Mouse (Mus musculus): ENCODE measurements around the gene Simc1. TPM values are rescaled to one million over a fixed set of nuclear protein-coding genes. Genes with fewer than 3 reads are reported as not detected.

Simc1 gene
- polyA plus RNA-seq, 1 experiment, result 12.4 TPM

DNA sequence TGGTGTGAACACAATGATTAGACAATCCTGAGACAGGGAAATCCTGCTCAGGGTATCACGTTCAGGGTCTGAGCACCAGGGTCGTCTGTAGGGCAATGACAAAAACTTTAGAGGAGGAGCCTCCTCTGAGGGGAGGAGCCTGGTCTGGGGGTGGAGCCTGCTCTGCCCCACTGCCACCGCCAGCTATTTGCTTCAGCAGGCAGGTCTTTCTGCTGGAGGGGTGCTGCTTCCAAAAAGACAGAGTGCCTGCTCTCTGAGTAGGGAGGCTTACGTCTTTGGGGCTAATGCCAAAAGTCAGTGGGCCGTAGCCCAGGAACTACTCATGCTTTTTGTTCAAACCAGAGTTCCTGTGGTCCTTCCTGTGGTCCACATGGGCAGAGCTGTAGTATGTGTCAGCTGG is 64.8 kb downstream of the Simc1 start:
- DNase-seq, result no peak
- Histone ChIP-seq H3K27ac (ENCODE audit: control insufficient read depth, insufficient read depth, low read length) (no peak overlapping the region), H3K36me3 (ENCODE audit: control insufficient read depth, insufficient read depth, low read length) (no peaks in the 10 kb centered on the region), H3K4me3 (ENCODE audit: control insufficient read depth, insufficient read depth, low read length) (no peak overlapping the region), H3K4me1 (replicated peaks; ENCODE audit: control insufficient read depth, insufficient read depth, low read length) (peaks cover 12% of the 10 kb centered on the region), H3K27me3 (ENCODE audit: control insufficient read depth, insufficient read depth, low read length) (no peaks in the 10 kb centered on the region)
- 69% methylated on average over 5 of the region's 5 CpGs for WGBS
- TF ChIP-seq CTCF (IDR thresholded peaks at IDR 0.05; ENCODE audit: borderline replicate concordance, control insufficient read depth, extremely low read depth, insufficient read depth, low read length, poor library complexity), result no peak
- no peak for TF ChIP-seq POLR2A (IDR thresholded peaks at IDR 0.05; ENCODE audit: control insufficient read depth, extremely low read depth, insufficient read depth, low read length, poor library complexity)

DNA sequence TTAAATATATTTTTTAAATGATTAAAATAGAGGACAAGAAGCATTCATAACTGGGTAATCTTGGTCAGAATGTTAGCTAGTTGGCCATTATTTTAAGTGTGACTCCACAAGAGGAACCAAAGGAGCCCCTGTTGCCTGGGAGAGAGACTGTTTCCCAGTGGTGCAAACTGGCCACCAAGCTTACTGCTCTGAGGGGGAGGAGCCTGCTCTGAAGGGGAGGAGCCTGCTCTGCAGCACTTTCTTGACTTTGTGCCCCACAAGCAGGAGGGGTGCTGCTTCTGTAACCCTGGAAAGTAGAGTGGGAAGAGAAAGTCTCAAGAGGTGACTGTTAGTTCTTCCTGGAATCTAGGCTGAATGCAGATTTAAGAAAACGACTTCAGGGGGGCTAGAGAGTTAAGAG is 65.7 kb downstream of the Simc1 start:
- Histone ChIP-seq H3K36me3 (ENCODE audit: control insufficient read depth, insufficient read depth, low read length) (no peaks in the 10 kb centered on the region), H3K4me3 (ENCODE audit: control insufficient read depth, insufficient read depth, low read length) (no peak overlapping the region), H3K27me3 (ENCODE audit: control insufficient read depth, insufficient read depth, low read length) (no peaks in the 10 kb centered on the region), H3K27ac (ENCODE audit: control insufficient read depth, insufficient read depth, low read length) (no peak overlapping the region), H3K4me1 (replicated peaks; ENCODE audit: control insufficient read depth, insufficient read depth, low read length) (peaks cover 11% of the 10 kb centered on the region)
- WGBS, result 61% methylated on average over 1 of the region's 1 CpGs
- DNase-seq, result no peak
- TF ChIP-seq POLR2A (IDR thresholded peaks at IDR 0.05; ENCODE audit: control insufficient read depth, extremely low read depth, insufficient read depth, low read length, poor library complexity) (no peak), CTCF (IDR thresholded peaks at IDR 0.05; ENCODE audit: borderline replicate concordance, control insufficient read depth, extremely low read depth, insufficient read depth, low read length, poor library complexity) (no peak)

DNA sequence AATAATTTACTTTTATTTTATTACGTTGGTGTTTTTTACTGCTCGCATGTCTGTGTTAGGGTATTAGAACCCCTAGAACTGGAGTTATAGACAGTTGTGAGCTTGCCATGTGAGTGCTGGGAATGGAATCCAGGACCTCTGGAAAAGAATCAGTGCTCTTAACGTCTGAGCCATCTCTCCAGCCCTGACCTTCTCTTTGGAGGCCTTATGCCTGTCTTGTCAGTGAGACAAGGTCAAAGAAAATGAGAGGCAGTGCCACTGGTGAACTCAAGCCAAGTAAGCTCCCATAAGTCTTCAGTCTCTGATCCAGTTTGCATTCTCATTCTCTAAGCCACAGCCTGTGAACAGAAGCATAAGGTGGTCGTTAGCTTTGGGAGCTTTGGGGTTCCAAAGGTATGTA is 67.2 kb downstream of the Simc1 start:
- no peak for DNase-seq
- 87% methylated on average over 4 of the region's 4 CpGs for WGBS
- Histone ChIP-seq H3K36me3 (ENCODE audit: control insufficient read depth, insufficient read depth, low read length) (no peaks in the 10 kb centered on the region), H3K27me3 (ENCODE audit: control insufficient read depth, insufficient read depth, low read length) (no peaks in the 10 kb centered on the region), H3K27ac (ENCODE audit: control insufficient read depth, insufficient read depth, low read length) (no peak overlapping the region), H3K4me1 (replicated peaks; ENCODE audit: control insufficient read depth, insufficient read depth, low read length) (peaks cover 10% of the 10 kb centered on the region), H3K4me3 (ENCODE audit: control insufficient read depth, insufficient read depth, low read length) (no peak overlapping the region)
- no peak for TF ChIP-seq CTCF (IDR thresholded peaks at IDR 0.05; ENCODE audit: borderline replicate concordance, control insufficient read depth, extremely low read depth, insufficient read depth, low read length, poor library complexity)
- TF ChIP-seq POLR2A (IDR thresholded peaks at IDR 0.05; ENCODE audit: control insufficient read depth, extremely low read depth, insufficient read depth, low read length, poor library complexity), result no peak

DNA sequence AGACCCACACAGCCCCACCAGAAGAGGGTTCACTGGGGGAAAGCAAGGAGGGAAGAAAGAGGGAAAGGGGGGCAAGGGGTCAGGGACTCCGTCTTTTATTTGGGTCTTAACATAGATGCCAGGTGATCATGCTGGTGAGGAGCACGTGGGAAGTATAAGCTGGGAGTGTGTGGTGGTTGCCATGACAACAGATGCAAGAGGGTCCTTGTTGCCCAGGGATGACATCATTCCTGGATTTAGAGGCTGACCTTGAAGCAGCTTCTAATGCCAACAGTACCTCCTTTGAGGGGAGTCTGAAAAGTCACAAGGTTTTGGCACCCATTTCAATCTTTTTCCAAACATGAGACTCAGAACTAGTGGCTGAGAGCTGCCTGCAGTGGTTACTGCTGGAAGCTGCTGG is 68.1 kb downstream of the Simc1 start:
- 69% methylated on average over 2 of the region's 2 CpGs for WGBS
- Histone ChIP-seq H3K27me3 (ENCODE audit: control insufficient read depth, insufficient read depth, low read length) (no peaks in the 10 kb centered on the region), H3K27ac (ENCODE audit: control insufficient read depth, insufficient read depth, low read length) (no peak overlapping the region), H3K36me3 (ENCODE audit: control insufficient read depth, insufficient read depth, low read length) (no peaks in the 10 kb centered on the region), H3K4me3 (ENCODE audit: control insufficient read depth, insufficient read depth, low read length) (no peak overlapping the region), H3K4me1 (replicated peaks; ENCODE audit: control insufficient read depth, insufficient read depth, low read length) (peaks cover 7% of the 10 kb centered on the region)
- DNase-seq, result no peak
- TF ChIP-seq POLR2A (IDR thresholded peaks at IDR 0.05; ENCODE audit: control insufficient read depth, extremely low read depth, insufficient read depth, low read length, poor library complexity) (no peak), CTCF (IDR thresholded peaks at IDR 0.05; ENCODE audit: borderline replicate concordance, control insufficient read depth, extremely low read depth, insufficient read depth, low read length, poor library complexity) (no peak)

DNA sequence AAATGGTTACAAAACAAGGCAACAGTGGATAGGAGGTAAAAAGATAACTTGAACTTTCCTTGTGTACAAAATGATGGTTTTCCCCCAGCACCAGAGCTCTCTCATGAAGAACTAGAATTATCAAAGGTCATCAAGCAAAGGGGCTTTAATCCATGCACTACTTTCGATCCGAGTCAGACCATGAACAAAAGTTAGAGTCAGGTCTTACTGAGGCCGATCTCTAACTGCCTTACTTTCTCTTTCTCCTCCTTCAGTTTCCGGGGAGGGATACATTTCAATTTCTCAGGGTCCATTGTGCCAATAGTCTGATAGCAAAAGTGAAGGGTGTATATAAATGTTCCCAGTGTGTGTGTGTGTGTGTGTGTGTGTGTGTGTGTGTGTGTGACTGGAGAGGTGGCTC is 69.0 kb downstream of the Simc1 start:
- Histone ChIP-seq H3K27me3 (ENCODE audit: control insufficient read depth, insufficient read depth, low read length) (no peaks in the 10 kb centered on the region), H3K4me1 (replicated peaks; ENCODE audit: control insufficient read depth, insufficient read depth, low read length) (peaks cover 7% of the 10 kb centered on the region), H3K27ac (ENCODE audit: control insufficient read depth, insufficient read depth, low read length) (no peak overlapping the region), H3K4me3 (ENCODE audit: control insufficient read depth, insufficient read depth, low read length) (no peak overlapping the region), H3K36me3 (ENCODE audit: control insufficient read depth, insufficient read depth, low read length) (no peaks in the 10 kb centered on the region)
- no peak for TF ChIP-seq POLR2A (IDR thresholded peaks at IDR 0.05; ENCODE audit: control insufficient read depth, extremely low read depth, insufficient read depth, low read length, poor library complexity)
- no peak for TF ChIP-seq CTCF (IDR thresholded peaks at IDR 0.05; ENCODE audit: borderline replicate concordance, control insufficient read depth, extremely low read depth, insufficient read depth, low read length, poor library complexity)
- DNase-seq, result no peak
- WGBS, result 90% methylated on average over 4 of the region's 4 CpGs

DNA sequence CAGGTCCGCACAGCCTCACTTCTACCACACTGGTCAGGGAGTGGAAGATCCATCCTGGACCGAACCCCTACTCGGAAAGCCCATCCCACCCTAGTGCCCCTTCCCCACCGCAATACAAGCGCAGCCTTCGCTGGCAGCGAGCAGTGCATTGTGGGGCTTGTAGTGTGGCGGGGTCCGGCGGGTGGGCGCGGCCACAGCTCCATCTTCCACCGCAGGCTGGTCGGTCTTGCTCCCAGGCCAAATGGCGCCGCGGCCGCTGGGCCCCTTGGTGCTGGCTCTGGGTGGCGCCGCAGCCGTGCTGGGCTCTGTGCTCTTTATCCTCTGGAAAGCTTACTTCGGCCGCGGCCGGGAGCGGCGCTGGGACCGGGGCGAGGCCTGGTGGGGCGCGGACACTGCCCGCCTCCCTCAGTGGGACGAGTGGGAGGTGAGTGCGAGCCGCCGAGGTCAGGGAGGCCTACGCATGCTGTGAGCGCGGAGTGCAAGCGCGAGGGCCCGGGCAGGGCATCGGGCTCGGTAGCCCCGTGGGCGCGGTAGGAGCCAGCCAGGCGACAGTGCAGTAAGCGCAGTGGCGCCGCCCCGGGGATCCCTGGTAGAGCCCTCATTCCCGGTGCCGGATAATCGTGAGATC is 71.4 kb downstream of the Simc1 start, which contains the start of gene Arl10:
TSS of gene Arl10 (plus strand) at position 162 of the 628 bp plus-strand sequence.
- no peaks in the 10 kb centered on the region for H3K27me3 ChIP-seq (ENCODE audit: control insufficient read depth, insufficient read depth, low read length)
- H3K4me1 ChIP-seq (replicated peaks; ENCODE audit: control insufficient read depth, insufficient read depth, low read length), result peaks cover 7% of the 10 kb centered on the region
- DNase-seq, result peak; percentile 68
- no peak within 1 kb of the TSS for H3K27ac ChIP-seq (ENCODE audit: control insufficient read depth, insufficient read depth, low read length)
- H3K36me3 ChIP-seq (ENCODE audit: control insufficient read depth, insufficient read depth, low read length), result no peaks in the 10 kb centered on the region
- WGBS, result 1% methylated on average over 55 of the region's 55 CpGs
- TF ChIP-seq POLR2A (IDR thresholded peaks at IDR 0.05; ENCODE audit: control insufficient read depth, extremely low read depth, insufficient read depth, low read length, poor library complexity) (no peak), CTCF (IDR thresholded peaks at IDR 0.05; ENCODE audit: borderline replicate concordance, control insufficient read depth, extremely low read depth, insufficient read depth, low read length, poor library complexity) (no peak)
- H3K4me3 ChIP-seq (ENCODE audit: control insufficient read depth, insufficient read depth, low read length), result peak within 1 kb of the TSS; percentile 64

DNA sequence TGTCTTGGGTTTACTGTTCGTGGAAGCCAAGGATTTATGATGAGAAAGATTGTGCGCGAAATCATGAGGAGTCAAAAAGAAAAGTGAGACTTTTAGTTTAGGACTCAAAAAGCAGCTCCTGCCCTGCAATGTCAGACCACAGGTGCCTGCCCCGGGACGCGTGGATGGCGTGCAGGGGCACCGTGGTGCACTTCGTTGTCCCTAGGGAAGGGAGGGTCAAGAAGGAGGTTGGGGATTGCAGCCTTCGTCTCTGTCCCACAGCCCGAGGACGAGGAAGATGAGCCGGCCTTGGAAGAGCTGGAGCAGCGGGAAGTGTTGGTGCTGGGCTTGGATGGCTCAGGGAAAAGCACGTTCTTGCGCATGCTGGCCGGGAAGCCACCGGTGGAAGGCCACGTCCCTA is 71.9 kb downstream of the Simc1 start:
- DNase-seq, result no peak
- 17% methylated on average over 19 of the region's 19 CpGs for WGBS
- H3K27ac ChIP-seq (ENCODE audit: control insufficient read depth, insufficient read depth, low read length), result no peak overlapping the region

More for the DNA sequence above, 71.9 kb downstream of the Simc1 start:
- Histone ChIP-seq H3K4me3 (ENCODE audit: control insufficient read depth, insufficient read depth, low read length) (peak overlapping the region; percentile 64), H3K36me3 (ENCODE audit: control insufficient read depth, insufficient read depth, low read length) (no peaks in the 10 kb centered on the region), H3K27me3 (ENCODE audit: control insufficient read depth, insufficient read depth, low read length) (no peaks in the 10 kb centered on the region), H3K4me1 (replicated peaks; ENCODE audit: control insufficient read depth, insufficient read depth, low read length) (peaks cover 7% of the 10 kb centered on the region)
- TF ChIP-seq CTCF (IDR thresholded peaks at IDR 0.05; ENCODE audit: borderline replicate concordance, control insufficient read depth, extremely low read depth, insufficient read depth, low read length, poor library complexity) (no peak), POLR2A (IDR thresholded peaks at IDR 0.05; ENCODE audit: control insufficient read depth, extremely low read depth, insufficient read depth, low read length, poor library complexity) (no peak)
